Mouse (Mus musculus) kidney, adult 8-10 months (tissue): ENCODE data around the gene Tmem102.

Source experiments
- DNase-seq, 2 experiments: peaks; one replicate each; pipeline ENCODE4 v3.0.0; 2022

Tmem102 gene

DNA sequence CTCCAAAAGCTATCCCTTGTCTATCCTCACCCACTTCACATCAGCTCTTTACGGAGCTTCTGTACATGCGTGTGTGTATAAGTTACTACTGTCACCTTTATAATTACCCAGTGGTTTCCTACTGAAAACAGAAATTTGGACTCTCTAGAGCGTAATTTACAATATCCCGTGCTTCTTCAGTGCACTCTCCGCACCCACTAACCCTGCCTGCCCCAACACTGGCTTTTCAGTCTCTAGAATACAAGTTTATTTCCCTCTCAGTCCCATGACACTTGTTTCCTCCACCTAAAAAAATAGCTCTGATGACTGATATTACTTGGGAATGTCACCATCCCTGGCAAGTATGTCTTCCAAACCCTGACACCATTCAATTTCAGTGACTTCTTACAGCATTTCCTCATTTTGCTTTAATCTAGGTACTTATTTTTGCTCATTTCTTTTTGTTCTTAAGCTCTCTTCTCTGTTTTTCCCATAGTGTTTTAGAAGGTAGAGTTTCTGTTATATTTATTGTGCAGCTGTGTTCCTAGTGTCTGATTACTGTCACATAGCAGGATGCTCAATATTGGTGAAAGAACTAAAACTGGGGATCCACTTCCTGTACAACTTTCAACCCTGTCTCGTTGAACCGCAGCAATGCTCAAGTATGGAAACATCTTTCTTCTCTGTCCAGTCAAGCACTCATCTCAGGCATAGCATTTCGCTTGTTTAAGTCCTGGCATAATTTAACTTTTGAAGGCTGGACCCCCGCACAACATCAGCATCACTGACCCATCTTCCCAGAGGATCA is 47.9 kb downstream of the Tmem102 start:
- no peak for DNase-seq

DNA sequence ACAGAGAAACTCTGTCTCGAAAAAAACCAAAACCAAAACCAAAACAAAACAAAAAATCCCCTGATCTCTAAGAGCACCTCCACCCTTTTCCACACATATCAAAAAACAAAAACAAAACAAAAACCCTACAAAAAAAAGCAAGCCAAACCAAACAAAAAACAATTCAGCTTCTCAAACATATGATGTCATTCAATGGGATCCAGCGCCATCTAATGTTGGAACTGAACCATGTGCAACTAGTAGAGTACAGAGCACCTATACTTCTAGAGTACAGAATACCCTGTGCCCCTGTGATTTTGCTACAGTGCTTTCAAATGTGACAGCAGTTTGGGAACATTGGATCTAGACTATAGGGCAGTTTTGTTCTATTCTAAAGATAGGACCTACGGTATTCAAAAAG is 50.7 kb downstream of the Tmem102 start:
- DNase-seq = peak in 1 of 2 experiments; percentile 36

DNA sequence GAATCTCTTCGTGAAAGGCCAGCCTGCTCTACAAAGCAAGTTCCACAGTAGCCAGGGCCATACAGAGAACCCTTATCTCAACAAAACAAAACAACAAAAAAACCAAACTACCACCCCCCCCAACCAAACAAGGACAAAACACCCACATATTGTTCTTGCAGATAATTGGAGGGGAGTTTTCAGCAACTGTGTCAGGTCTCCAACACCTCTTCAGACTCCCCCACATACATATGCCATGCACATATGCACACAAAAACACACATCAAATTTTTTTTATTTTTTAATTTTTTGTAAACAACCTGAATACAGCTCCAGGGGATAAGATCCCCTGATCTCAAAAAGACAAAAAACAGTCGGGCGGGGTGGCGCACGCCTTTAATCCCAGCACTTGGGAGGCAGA is 51.2 kb downstream of the Tmem102 start:
- no peak for DNase-seq
